Mouse (Mus musculus) midbrain, postnatal 0 days (tissue): ENCODE measurements at regions not wholly inside any gene's neighbourhood (a gene's known extent, or its start where the extent isn't known, plus 50 kb on each side); places are given as distances from the start of the nearest gene placed in this dataset.

Source experiments
- ATAC-seq: fragments of 200-750 bp; cut with Nextera tagmentation; 2 replicates; pipeline ENCODE4 v1.8.0; 2017; ENCODE audit warnings: moderate number of reproducible peaks, mild to moderate bottlenecking, moderate TSS enrichment, moderate library complexity; ENCODE audit not compliant: low FRiP score
- DNase-seq: peaks from one replicate; pipeline ENCODE4 v3.0.0-alpha.2; 2015; ENCODE audit warnings: low spot score
- H3K27ac ChIP-seq: fragments of 300-500 bp; sonication (generic); 2 replicates; pipeline ENCODE4 v1.5.1; 2014; ENCODE audit warnings: low read depth, mild to moderate bottlenecking, low read length, mixed read lengths
- H3K27me3 ChIP-seq: fragments of 300-500 bp; sonication (generic); 2 replicates; pipeline ENCODE4 v1.6.1; 2014; ENCODE audit warnings: low read length, control low read depth, mixed read lengths; ENCODE audit not compliant: insufficient read depth
- H3K36me3 ChIP-seq: fragments of 300-500 bp; sonication (generic); 2 replicates; pipeline ENCODE4 v1.6.1; 2014; ENCODE audit warnings: low read length, control low read depth, mixed read lengths; ENCODE audit not compliant: insufficient read depth
- H3K4me1 ChIP-seq: fragments of 300-500 bp; sonication (generic); 2 replicates; pipeline ENCODE4 v1.6.1; 2014; ENCODE audit warnings: mild to moderate bottlenecking, control low read depth, antibody characterized with exemption, low read length, mixed read lengths; ENCODE audit not compliant: insufficient read depth
- H3K4me2 ChIP-seq: fragments of 300-500 bp; sonication (generic); 2 replicates; pipeline ENCODE4 v1.6.1; 2014; ENCODE audit warnings: low read depth, mild to moderate bottlenecking, low read length, mixed read lengths; ENCODE audit not compliant: poor library complexity, severe bottlenecking
- H3K4me3 ChIP-seq: fragments of 300-500 bp; sonication (generic); 2 replicates; pipeline ENCODE4 v1.5.1; 2014; ENCODE audit warnings: low read depth, mild to moderate bottlenecking, low read length, moderate library complexity
- H3K9ac ChIP-seq: fragments of 300-500 bp; sonication (generic); replicated peaks from 2 replicates; pipeline ENCODE4 v1.6.1; 2014; ENCODE audit warnings: mild to moderate bottlenecking, low read length, moderate library complexity, mixed read lengths; ENCODE audit not compliant: poor library complexity, severe bottlenecking
- H3K9me3 ChIP-seq: fragments of 300-500 bp; sonication (generic); 2 replicates; pipeline ENCODE4 v1.6.1; 2016; ENCODE audit warnings: low read length, control low read depth
- CTCF ChIP-seq: IDR thresholded peaks from 2 replicates; pipeline ENCODE4 v1.5.1; 2016; ENCODE audit warnings: antibody characterized with exemption, mild to moderate bottlenecking
- WGBS: fragments of 180-500 bp; shearing (Covaris S2); extraction: QIAGEN DNeasy Blood & Tissue Kit; methylation state at CpG from one replicate; pipeline ENCODE4 v1.1.7; 2014; 5-methylcytosine and 5-hydroxymethylcytosine counted together

GRCm38 (mm10) chr8:44704595-44705265, 230.5 kb upstream of the Fat1 start:
- Histone ChIP-seq H3K9me3 (no peaks in the 10 kb centered on the region), H3K4me3 (no peak overlapping the region), H3K36me3 (no peaks in the 10 kb centered on the region), H3K27ac (no peak overlapping the region), H3K4me2 (no peak overlapping the region), H3K9ac (no peak overlapping the region), H3K27me3 (no peaks in the 10 kb centered on the region), H3K4me1 (no peaks in the 10 kb centered on the region)
- ATAC-seq = no peak
- DNase-seq = no peak
- no peak for TF ChIP-seq CTCF
- 72% methylated on average over 9 of the region's 9 CpGs for WGBS

DNA sequence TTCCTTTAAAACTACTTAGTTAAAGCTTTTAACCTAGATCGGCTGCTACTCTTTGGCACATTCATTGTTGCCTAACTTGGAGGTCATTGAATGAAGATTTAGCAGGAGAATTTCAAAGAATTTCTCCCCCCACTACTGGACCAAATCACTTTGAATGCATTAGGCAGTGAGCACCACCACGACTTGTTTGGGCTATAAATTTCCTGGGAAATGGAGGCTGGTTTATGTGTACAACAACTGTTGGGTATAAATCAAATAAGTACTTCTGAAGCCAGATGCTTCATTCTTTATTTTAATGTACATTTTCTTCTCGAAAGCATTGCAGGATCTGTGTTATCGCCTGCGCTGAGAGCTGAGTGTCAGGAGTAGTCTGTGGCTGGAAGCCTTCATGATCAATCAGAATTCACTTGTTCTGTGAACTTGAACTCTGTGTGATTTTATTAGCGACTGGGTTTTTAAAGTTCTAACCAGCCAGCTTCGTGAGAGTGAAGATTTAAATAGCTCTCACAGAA, 226.5 kb upstream of the Fat1 start:
- H3K9ac ChIP-seq = no peak overlapping the region
- TF ChIP-seq CTCF = no peak
- H3K9me3 ChIP-seq = no peaks in the 10 kb centered on the region
- ATAC-seq (no peak), DNase-seq (no peak)
- H3K4me1 ChIP-seq = no peaks in the 10 kb centered on the region
- no peak overlapping the region for H3K27ac ChIP-seq
- H3K4me2 ChIP-seq = no peak overlapping the region
- no peaks in the 10 kb centered on the region for H3K36me3 ChIP-seq
- H3K4me3 ChIP-seq = no peak overlapping the region
- H3K27me3 ChIP-seq = no peaks in the 10 kb centered on the region
- 69% methylated on average over 7 of the region's 7 CpGs for WGBS

DNA sequence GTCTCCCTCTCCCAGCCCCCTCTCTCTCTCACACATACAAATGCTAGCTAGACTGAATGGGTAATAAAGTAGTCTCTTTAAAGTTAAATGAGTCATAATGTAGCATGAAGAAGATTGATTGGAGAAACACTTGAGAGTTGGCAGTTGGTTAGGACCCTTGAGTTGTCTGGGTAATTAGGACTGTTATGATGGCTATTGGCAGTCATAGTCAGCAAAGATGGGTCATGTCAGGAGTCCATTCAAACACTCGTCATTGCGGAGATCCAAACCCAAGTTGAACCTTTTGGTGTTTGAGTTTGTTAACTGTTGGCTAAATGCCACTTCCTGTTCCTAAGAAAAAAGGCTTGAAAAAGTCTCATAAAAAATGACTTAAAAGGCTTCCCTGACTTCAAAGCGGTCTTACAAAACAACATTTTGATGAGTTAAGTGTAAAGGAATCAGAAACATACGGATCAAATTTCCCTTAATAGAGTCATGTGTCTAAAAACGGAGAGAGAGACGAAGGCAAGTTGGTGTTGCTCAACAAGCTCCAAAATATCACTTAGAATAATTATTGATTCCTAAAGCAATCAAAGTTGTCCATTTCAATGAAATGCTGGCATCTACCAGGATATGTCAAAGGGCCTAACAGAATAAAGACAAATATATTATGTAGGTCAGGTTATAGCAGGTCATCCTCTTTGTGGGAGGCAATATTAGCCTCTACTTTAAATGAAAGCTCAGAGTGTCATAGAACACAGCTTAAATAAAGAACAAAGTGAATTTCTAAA, 225.9 kb upstream of the Fat1 start:
- H3K9ac ChIP-seq = no peak overlapping the region
- H3K36me3 ChIP-seq = no peaks in the 10 kb centered on the region
- TF ChIP-seq CTCF = no peak
- no peaks in the 10 kb centered on the region for H3K27me3 ChIP-seq
- no peaks in the 10 kb centered on the region for H3K9me3 ChIP-seq
- no peak for ATAC-seq
- H3K4me2 ChIP-seq = no peak overlapping the region
- no peak overlapping the region for H3K27ac ChIP-seq
- DNase-seq = peak; percentile 48
- H3K4me3 ChIP-seq = no peak overlapping the region
- WGBS = 74% methylated on average over 6 of the region's 6 CpGs
- H3K4me1 ChIP-seq = no peaks in the 10 kb centered on the region

GRCm38 (mm10) chr8:44734577-44734976, 200.7 kb upstream of the Fat1 start:
- TF ChIP-seq CTCF = no peak
- no peaks in the 10 kb centered on the region for H3K9me3 ChIP-seq
- H3K4me3 ChIP-seq = no peak overlapping the region
- ATAC-seq (no peak), DNase-seq (no peak)
- H3K4me1 ChIP-seq = no peaks in the 10 kb centered on the region
- no peak overlapping the region for H3K9ac ChIP-seq
- H3K27me3 ChIP-seq = no peaks in the 10 kb centered on the region
- H3K27ac ChIP-seq = no peak overlapping the region
- WGBS = 85% methylated on average over 10 of the region's 10 CpGs
- no peaks in the 10 kb centered on the region for H3K36me3 ChIP-seq
- no peak overlapping the region for H3K4me2 ChIP-seq

DNA sequence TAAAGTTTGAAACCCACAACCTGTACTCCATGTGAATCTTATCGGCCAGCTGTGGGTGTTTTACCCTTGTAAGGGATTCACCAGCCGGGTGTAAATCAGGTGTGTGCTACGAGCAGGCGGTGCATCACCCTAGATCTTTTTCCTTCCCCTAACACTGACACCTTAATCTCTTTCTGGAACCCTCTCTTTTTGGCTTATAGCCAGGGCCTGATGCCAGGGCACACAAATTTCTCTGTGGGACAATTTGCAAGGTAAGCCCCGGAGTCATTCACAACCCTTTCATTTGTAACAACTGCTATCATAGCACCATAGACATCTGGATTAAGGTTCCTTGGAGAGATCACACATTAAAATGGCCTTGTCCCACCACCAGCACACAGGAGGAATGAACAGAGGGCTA, 199.4 kb upstream of the Fat1 start:
- H3K4me1 ChIP-seq = no peaks in the 10 kb centered on the region
- no peak overlapping the region for H3K27ac ChIP-seq
- H3K4me2 ChIP-seq = no peak overlapping the region
- no peaks in the 10 kb centered on the region for H3K27me3 ChIP-seq
- H3K36me3 ChIP-seq = no peaks in the 10 kb centered on the region
- no peak overlapping the region for H3K9ac ChIP-seq
- no peak for DNase-seq
- WGBS = 76% methylated on average over 5 of the region's 5 CpGs
- H3K4me3 ChIP-seq = no peak overlapping the region
- no peaks in the 10 kb centered on the region for H3K9me3 ChIP-seq
- no peak for TF ChIP-seq CTCF
- ATAC-seq = no peak

- Histone ChIP-seq H3K27ac (no peak overlapping the region), H3K36me3 (no peaks in the 10 kb centered on the region), H3K9me3 (no peaks in the 10 kb centered on the region), H3K4me1 (no peaks in the 10 kb centered on the region), H3K27me3 (no peaks in the 10 kb centered on the region), H3K9ac (no peak overlapping the region), H3K4me2 (no peak overlapping the region), H3K4me3 (no peak overlapping the region)
- 89% methylated on average over 2 of the region's 2 CpGs for WGBS
- ATAC-seq (no peak), DNase-seq (no peak)
- TF ChIP-seq CTCF = no peak
Observed at GRCm38 (mm10) chr8:44743353-44743752, 191.9 kb upstream of the Fat1 start.
